Mouse (Mus musculus) lung, adult 2 months (tissue): ENCODE measurements around the gene Ncoa3.

ENCODE experiments used
- CTCF ChIP-seq: fragments of 200-500 bp; IDR thresholded peaks from 2 replicates; pipeline ENCODE4 v1.5.1; 2011; ENCODE audit warnings: mild to moderate bottlenecking, low read length, control low read depth; ENCODE audit not compliant: insufficient read depth
- POLR2A ChIP-seq: fragments of 200-500 bp; IDR thresholded peaks from 2 replicates; pipeline ENCODE4 v1.6.1; 2011; ENCODE audit warnings: low read depth, mild to moderate bottlenecking, control low read depth, low read length, borderline replicate concordance; ENCODE audit errors: extremely low read depth

GRCm38 (mm10) chr2:166091599-166091998 lies 99.2 kb downstream of the Ncoa3 start:
- no peak for TF ChIP-seq CTCF
- no peak for TF ChIP-seq POLR2A
